Mouse (Mus musculus): ENCODE results near the gene Cox6b2. TPM values are rescaled to one million over a fixed set of nuclear protein-coding genes. Genes with fewer than 3 reads are reported as not detected.
A peak's percentile ranks its signal among the peaks of the same experiment; 100 is the strongest.

The Cox6b2 gene
- polyA plus RNA-seq, 1 experiment from 2014 or later: 14.1 TPM

DNA sequence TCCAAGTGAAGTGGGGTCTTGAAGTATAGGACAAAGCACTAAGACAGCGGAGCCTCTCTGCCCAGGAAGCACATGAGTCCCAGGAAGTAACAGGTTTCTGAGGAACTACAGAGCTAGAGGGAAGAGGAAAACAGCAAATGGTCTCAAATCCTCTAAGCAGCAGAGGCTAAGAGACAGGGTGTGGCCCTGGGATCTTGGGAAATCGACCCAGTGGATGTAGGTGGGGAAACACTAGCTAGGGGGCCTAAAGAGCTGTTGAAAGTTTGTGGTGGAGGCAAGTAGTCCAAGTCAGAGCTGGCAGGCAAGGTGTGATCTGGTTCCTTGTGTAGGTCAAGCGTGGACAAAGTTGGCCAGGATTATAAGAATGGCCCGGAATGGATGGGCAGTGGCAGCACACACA is 4.6 kb downstream of the Cox6b2 start:
- Histone ChIP-seq H3K4me2 (replicated peaks) (no peak overlapping the region), H3K27me3 (no peaks in the 10 kb centered on the region), H3K27ac (replicated peaks) (no peak overlapping the region), H3K9me3 (no peaks in the 10 kb centered on the region), H3K9ac (replicated peaks) (no peak overlapping the region), H3K36me3 (peaks cover 12% of the 10 kb centered on the region), H3K4me1 (peaks cover 19% of the 10 kb centered on the region), H3K4me3 (no peak overlapping the region)
- 90% methylated on average over 4 of the region's 4 CpGs for WGBS
- no peak for ATAC-seq (replicated peaks)

- Histone ChIP-seq H3K27ac (replicated peaks) (no peak overlapping the region), H3K9ac (replicated peaks) (no peak overlapping the region), H3K4me3 (no peak overlapping the region), H3K4me1 (peaks cover 17% of the 10 kb centered on the region), H3K9me3 (no peaks in the 10 kb centered on the region), H3K36me3 (peaks cover 12% of the 10 kb centered on the region), H3K4me2 (replicated peaks) (no peak overlapping the region), H3K27me3 (no peaks in the 10 kb centered on the region)
- ATAC-seq (replicated peaks): no peak
- 82% methylated on average over 9 of the region's 9 CpGs for WGBS
Observed at GRCm38 (mm10) chr7:4747156-4747899, 5.6 kb downstream of the Cox6b2 start.

- H3K27ac ChIP-seq (replicated peaks): no peak overlapping the region
- no peaks in the 10 kb centered on the region for H3K9me3 ChIP-seq
- 83% methylated on average over 22 of the region's 22 CpGs for WGBS
Observed at GRCm38 (mm10) chr7:4746326-4746980, 6.4 kb downstream of the Cox6b2 start.

GRCm38 (mm10) chr7:4744886-4745285 is 8.0 kb downstream of the Cox6b2 start:
- ATAC-seq (replicated peaks): no peak
- 93% methylated on average over 6 of the region's 6 CpGs for WGBS
- no peaks in the 10 kb centered on the region for H3K9me3 ChIP-seq
- no peak overlapping the region for H3K9ac ChIP-seq (replicated peaks)
- H3K4me2 ChIP-seq (replicated peaks): no peak overlapping the region
- no peaks in the 10 kb centered on the region for H3K27me3 ChIP-seq
- no peak overlapping the region for H3K4me3 ChIP-seq
- no peak overlapping the region for H3K27ac ChIP-seq (replicated peaks)
- peaks cover 12% of the 10 kb centered on the region for H3K36me3 ChIP-seq
- H3K4me1 ChIP-seq: peaks cover 25% of the 10 kb centered on the region

More at GRCm38 (mm10) chr7:4746326-4746980, 6.4 kb downstream of the Cox6b2 start:
- Histone ChIP-seq H3K36me3 (peaks cover 12% of the 10 kb centered on the region), H3K9ac (replicated peaks) (no peak overlapping the region), H3K4me3 (no peak overlapping the region), H3K4me1 (peaks cover 18% of the 10 kb centered on the region), H3K4me2 (replicated peaks) (no peak overlapping the region), H3K27me3 (no peaks in the 10 kb centered on the region)
- ATAC-seq (replicated peaks): no peak

GRCm38 (mm10) chr7:4743354-4743753 is 9.5 kb downstream of the Cox6b2 start:
- WGBS: 66% methylated on average over 2 of the region's 2 CpGs
- Histone ChIP-seq H3K4me2 (replicated peaks) (no peak overlapping the region), H3K9me3 (no peaks in the 10 kb centered on the region), H3K27me3 (no peaks in the 10 kb centered on the region), H3K36me3 (peaks cover 12% of the 10 kb centered on the region), H3K4me1 (peaks cover 34% of the 10 kb centered on the region), H3K9ac (replicated peaks) (no peak overlapping the region), H3K27ac (replicated peaks) (no peak overlapping the region), H3K4me3 (no peak overlapping the region)
- ATAC-seq (replicated peaks): no peak

GRCm38 (mm10) chr7:4742482-4742819 is 10.4 kb downstream of the Cox6b2 start:
- Histone ChIP-seq H3K9me3 (no peaks in the 10 kb centered on the region), H3K36me3 (peaks cover 12% of the 10 kb centered on the region), H3K9ac (replicated peaks) (no peak overlapping the region), H3K27ac (replicated peaks) (no peak overlapping the region), H3K27me3 (no peaks in the 10 kb centered on the region), H3K4me1 (peaks cover 36% of the 10 kb centered on the region), H3K4me3 (no peak overlapping the region), H3K4me2 (replicated peaks) (no peak overlapping the region)
- 83% methylated on average over 6 of the region's 6 CpGs for WGBS
- no peak for ATAC-seq (replicated peaks)

GRCm38 (mm10) chr7:4741672-4742481 is 11.0 kb downstream of the Cox6b2 start:
- peaks cover 36% of the 10 kb centered on the region for H3K4me1 ChIP-seq
- peak overlapping the region; percentile 74 for H3K4me3 ChIP-seq
- peaks cover 9% of the 10 kb centered on the region for H3K36me3 ChIP-seq
- H3K27me3 ChIP-seq: no peaks in the 10 kb centered on the region
- H3K27ac ChIP-seq (replicated peaks): peak overlapping the region; percentile 94
- 76% methylated on average over 21 of the region's 21 CpGs for WGBS
- peak overlapping the region; percentile 89; the same call in 1 of the 2 replicates for H3K9ac ChIP-seq (replicated peaks)
- peak overlapping the region; percentile 82 for H3K4me2 ChIP-seq (replicated peaks)
- ATAC-seq (replicated peaks): no peak
- H3K9me3 ChIP-seq: no peaks in the 10 kb centered on the region

GRCm38 (mm10) chr7:4741151-4741550 is 11.7 kb downstream of the Cox6b2 start:
- H3K4me2 ChIP-seq (replicated peaks): peak overlapping the region; percentile 82
- 2% methylated on average over 4 of the region's 4 CpGs for WGBS
- peak overlapping the region; percentile 74 for H3K4me3 ChIP-seq
- no peaks in the 10 kb centered on the region for H3K9me3 ChIP-seq
- H3K36me3 ChIP-seq: peaks cover 3% of the 10 kb centered on the region; the same call in 1 of the 2 replicates
- H3K4me1 ChIP-seq: peaks cover 36% of the 10 kb centered on the region
- peak overlapping the region; percentile 89 for H3K9ac ChIP-seq (replicated peaks)
- no peak for ATAC-seq (replicated peaks)
- H3K27me3 ChIP-seq: no peaks in the 10 kb centered on the region
- peak overlapping the region; percentile 94 for H3K27ac ChIP-seq (replicated peaks)

- peaks cover 36% of the 10 kb centered on the region for H3K4me1 ChIP-seq
- H3K9me3 ChIP-seq: no peaks in the 10 kb centered on the region
- peak overlapping the region; percentile 94 for H3K27ac ChIP-seq (replicated peaks)
- H3K36me3 ChIP-seq: no peaks in the 10 kb centered on the region
- peak overlapping the region; percentile 89 for H3K9ac ChIP-seq (replicated peaks)
- no peaks in the 10 kb centered on the region for H3K27me3 ChIP-seq
- WGBS: under 1% methylated on average over 14 of the region's 14 CpGs
- H3K4me2 ChIP-seq (replicated peaks): peak overlapping the region; percentile 82
- ATAC-seq (replicated peaks): peak; percentile 49; the same call in 1 of the 2 replicates
- H3K4me3 ChIP-seq: peak overlapping the region; percentile 74
Observed at GRCm38 (mm10) chr7:4740309-4740727, 12.6 kb downstream of the Cox6b2 start.

DNA sequence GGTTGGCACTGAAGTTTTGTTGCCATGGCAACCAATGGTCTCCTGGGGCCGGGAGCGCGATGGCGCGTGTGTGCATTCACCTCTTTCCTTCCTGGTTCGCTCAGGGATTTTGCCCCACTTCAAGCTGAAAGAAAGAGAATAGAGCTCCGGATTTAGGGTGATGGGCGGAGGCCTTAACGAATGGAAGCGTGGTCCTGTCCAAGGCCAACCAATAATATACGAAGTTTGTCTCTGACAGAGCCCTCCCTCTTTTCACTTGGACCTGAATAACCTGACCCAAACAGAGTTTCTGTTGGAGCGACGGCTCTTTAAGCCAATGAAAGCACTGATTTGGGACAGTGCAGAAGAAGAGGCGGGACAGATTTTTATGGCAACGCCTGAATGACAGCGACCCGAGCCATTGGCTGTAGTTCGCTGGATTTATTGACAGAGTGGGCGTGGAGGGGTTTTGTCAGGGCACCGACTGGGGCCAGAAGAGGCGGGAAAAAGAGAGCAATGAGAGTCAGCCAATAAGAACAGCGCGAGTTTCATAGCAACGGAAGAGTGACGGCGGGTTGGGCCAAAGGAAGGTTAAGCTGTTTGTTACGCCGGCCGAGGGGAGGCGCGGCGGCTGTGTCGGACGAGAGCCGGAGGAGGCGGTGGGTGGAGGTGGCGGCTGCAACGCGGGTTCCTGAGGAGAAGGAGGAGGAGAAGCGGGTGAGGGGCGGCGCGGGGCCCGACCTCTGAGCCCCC is 13.2 kb downstream of the Cox6b2 start, which contains the start of gene Kmt5c:
Gene Kmt5c (plus strand): TSS at position 572 of the 732 bp plus-strand sequence.
- peak; percentile 99 for ATAC-seq (replicated peaks)
- Histone ChIP-seq H3K27ac (replicated peaks) (peak within 1 kb of the TSS; percentile 94), H3K36me3 (no peaks in the 10 kb centered on the region), H3K9ac (replicated peaks) (peak within 1 kb of the TSS; percentile 89), H3K27me3 (no peaks in the 10 kb centered on the region), H3K4me1 (peaks cover 36% of the 10 kb centered on the region), H3K4me3 (peak within 1 kb of the TSS; percentile 74), H3K9me3 (no peaks in the 10 kb centered on the region), H3K4me2 (replicated peaks) (peak within 1 kb of the TSS; percentile 82)
- WGBS: 0% methylated on average over 36 of the region's 44 CpGs

- no peak for ATAC-seq (replicated peaks)
- no peaks in the 10 kb centered on the region for H3K9me3 ChIP-seq
- H3K4me3 ChIP-seq: peak overlapping the region; percentile 74
- peak overlapping the region; percentile 94 for H3K27ac ChIP-seq (replicated peaks)
- no peaks in the 10 kb centered on the region for H3K27me3 ChIP-seq
- peaks cover 36% of the 10 kb centered on the region for H3K4me1 ChIP-seq
- H3K4me2 ChIP-seq (replicated peaks): peak overlapping the region; percentile 49
- WGBS: 31% methylated on average over 10 of the region's 10 CpGs
- peak overlapping the region; percentile 29; the same call in 1 of the 2 replicates for H3K9ac ChIP-seq (replicated peaks)
- no peaks in the 10 kb centered on the region for H3K36me3 ChIP-seq
Observed at GRCm38 (mm10) chr7:4739041-4739543, 13.8 kb downstream of the Cox6b2 start.

All from forebrain, embryonic 15.5 days (tissue).